Mouse (Mus musculus) hindbrain, postnatal 0 days (tissue): ENCODE measurements around the gene Nav2. TPM values are rescaled to one million over a fixed set of nuclear protein-coding genes. Genes with fewer than 3 reads are reported as not detected.
A peak's percentile ranks its signal among the peaks of the same experiment; 100 is the strongest.

ENCODE experiments used
- ATAC-seq: fragments of 200-750 bp; cut with Nextera tagmentation; 2 replicates; pipeline ENCODE4 v1.8.0; 2017; ENCODE audit warnings: mild to moderate bottlenecking, moderate TSS enrichment, moderate library complexity
- DNase-seq: peaks from one replicate; pipeline ENCODE4 v3.0.0-alpha.2; 2015; ENCODE audit warnings: low spot score
- H3K27ac ChIP-seq: fragments of 300-500 bp; sonication (generic); 2 replicates; pipeline ENCODE4 v1.5.1; 2014; ENCODE audit warnings: mild to moderate bottlenecking
- H3K27me3 ChIP-seq: fragments of 300-500 bp; sonication (generic); 2 replicates; pipeline ENCODE4 v1.6.1; 2014; ENCODE audit warnings: low read length, mixed read lengths; ENCODE audit not compliant: insufficient read depth
- H3K36me3 ChIP-seq: fragments of 300-500 bp; sonication (generic); 2 replicates; pipeline ENCODE4 v1.6.1; 2014; ENCODE audit warnings: low read length, mixed read lengths; ENCODE audit not compliant: insufficient read depth
- H3K4me1 ChIP-seq: fragments of 300-500 bp; sonication (generic); 2 replicates; pipeline ENCODE4 v1.6.1; 2014; ENCODE audit warnings: antibody characterized with exemption, low read length, mixed read lengths; ENCODE audit not compliant: insufficient read depth
- H3K4me2 ChIP-seq: fragments of 300-500 bp; sonication (generic); 2 replicates; pipeline ENCODE4 v1.6.1; 2014; ENCODE audit warnings: low read depth, mild to moderate bottlenecking, low read length, moderate library complexity, mixed read lengths
- H3K4me3 ChIP-seq: fragments of 300-500 bp; sonication (generic); 2 replicates; pipeline ENCODE4 v1.5.1; 2014; ENCODE audit warnings: low read length
- H3K9ac ChIP-seq: fragments of 300-500 bp; sonication (generic); replicated peaks from 2 replicates; pipeline ENCODE4 v1.6.1; 2014; ENCODE audit warnings: mild to moderate bottlenecking, low read length, moderate library complexity, mixed read lengths
- H3K9me3 ChIP-seq: fragments of 300-500 bp; sonication (generic); 2 replicates; pipeline ENCODE4 v1.6.1; 2016; ENCODE audit warnings: low read length, mixed read lengths
- CTCF ChIP-seq: IDR thresholded peaks from 2 replicates; pipeline ENCODE4 v1.5.1; 2016; ENCODE audit warnings: antibody characterized with exemption, control low read depth, low read depth
- WGBS: fragments of 180-500 bp; shearing (Covaris S2); extraction: QIAGEN DNeasy Blood & Tissue Kit; methylation state at CpG from one replicate; pipeline ENCODE4 v1.1.7; 2014; 5-methylcytosine and 5-hydroxymethylcytosine counted together
- polyA plus RNA-seq: library from polyadenylated mRNA; unstranded; fragments of >200 nt; fragmentation: Nextera tagmentation; extraction: Ambion mirVana; gene quantifications from 2 replicates; pipeline ENCODE4 v1.2.1, GENCODE M21; 2015
- total RNA-seq: library from RNA; depleted of rRNA; stranded (reverse); fragments of >200 nt; gene quantifications from 2 replicates; pipeline ENCODE4 v1.2.3, GENCODE M21; 2014

Nav2 gene
- total and polyA plus RNA-seq, 2 experiments from 2014 or later = 20.1 to 64.7 TPM

GRCm38 (mm10) chr7:49440333-49440969 lies 531.9 kb downstream of the Nav2 start:
- Histone ChIP-seq H3K27me3 (no peaks in the 10 kb centered on the region), H3K4me3 (no peak overlapping the region), H3K4me1 (0 out of 2 replicates have a peak, but pooled peaks cover 4% of the 10 kb centered on the region), H3K4me2 (no peak overlapping the region), H3K27ac (no peak overlapping the region), H3K36me3 (no peaks in the 10 kb centered on the region; the same call in 1 of the 2 replicates), H3K9ac (no peak overlapping the region), H3K9me3 (no peaks in the 10 kb centered on the region)
- WGBS = 82% methylated on average over 14 of the region's 14 CpGs
- no peak for TF ChIP-seq CTCF
- no peak for DNase-seq
- ATAC-seq = no peak

GRCm38 (mm10) chr7:49442174-49442573 lies 533.7 kb downstream of the Nav2 start:
- H3K9ac ChIP-seq = no peak overlapping the region
- no peak overlapping the region for H3K4me2 ChIP-seq
- no peaks in the 10 kb centered on the region for H3K27me3 ChIP-seq
- DNase-seq = no peak
- no peak for ATAC-seq
- H3K36me3 ChIP-seq = no peaks in the 10 kb centered on the region; the same call in 1 of the 2 replicates
- H3K9me3 ChIP-seq = no peaks in the 10 kb centered on the region
- H3K4me3 ChIP-seq = no peak overlapping the region
- no peak overlapping the region for H3K27ac ChIP-seq
- TF ChIP-seq CTCF = no peak
- WGBS = 54% methylated on average over 8 of the region's 8 CpGs
- 0 out of 2 replicates have a peak, but pooled peaks cover 4% of the 10 kb centered on the region for H3K4me1 ChIP-seq

- H3K9me3 ChIP-seq = no peaks in the 10 kb centered on the region
- no peak overlapping the region for H3K27ac ChIP-seq
- WGBS = 64% methylated on average over 3 of the region's 3 CpGs
- H3K9ac ChIP-seq = no peak overlapping the region
- no peak for DNase-seq
- no peak overlapping the region for H3K4me2 ChIP-seq
- peaks cover 3% of the 10 kb centered on the region; the same call in 1 of the 2 replicates for H3K4me1 ChIP-seq
- H3K27me3 ChIP-seq = no peaks in the 10 kb centered on the region
- H3K4me3 ChIP-seq = no peak overlapping the region
- 0 out of 2 replicates have a peak, but pooled peaks cover 4% of the 10 kb centered on the region for H3K36me3 ChIP-seq
- no peak for ATAC-seq
- no peak for TF ChIP-seq CTCF
These were observed 540.1 kb downstream of the Nav2 start for GRCm38 (mm10) chr7:49448580-49448979.

GRCm38 (mm10) chr7:49450261-49451141 lies 542.0 kb downstream of the Nav2 start:
- no peak overlapping the region for H3K9ac ChIP-seq
- H3K4me3 ChIP-seq = no peak overlapping the region
- peaks cover 4% of the 10 kb centered on the region; the same call in 1 of the 2 replicates for H3K36me3 ChIP-seq
- H3K27ac ChIP-seq = no peak overlapping the region
- no peak for TF ChIP-seq CTCF
- H3K9me3 ChIP-seq = no peaks in the 10 kb centered on the region
- DNase-seq = peak; percentile 23
- H3K27me3 ChIP-seq = no peaks in the 10 kb centered on the region
- 26% methylated on average over 22 of the region's 22 CpGs for WGBS
- H3K4me2 ChIP-seq = peak overlapping the region; percentile 28
- ATAC-seq = peak; percentile 49
- peaks cover 3% of the 10 kb centered on the region; the same call in 1 of the 2 replicates for H3K4me1 ChIP-seq

- Histone ChIP-seq H3K9me3 (no peaks in the 10 kb centered on the region), H3K36me3 (peaks cover 4% of the 10 kb centered on the region; the same call in 1 of the 2 replicates), H3K27me3 (no peaks in the 10 kb centered on the region), H3K27ac (no peak overlapping the region), H3K4me3 (no peak overlapping the region), H3K4me2 (no peak overlapping the region), H3K9ac (no peak overlapping the region), H3K4me1 (peaks cover 3% of the 10 kb centered on the region; the same call in 1 of the 2 replicates)
- DNase-seq (no peak), ATAC-seq (no peak)
- TF ChIP-seq CTCF = no peak
- 89% methylated on average over 10 of the region's 10 CpGs for WGBS
These were observed 542.7 kb downstream of the Nav2 start for GRCm38 (mm10) chr7:49451240-49451639.

- Histone ChIP-seq H3K27ac (no peak overlapping the region), H3K36me3 (peaks cover 4% of the 10 kb centered on the region; the same call in 1 of the 2 replicates), H3K9me3 (no peaks in the 10 kb centered on the region), H3K27me3 (no peaks in the 10 kb centered on the region), H3K9ac (no peak overlapping the region), H3K4me1 (peaks cover 3% of the 10 kb centered on the region; the same call in 1 of the 2 replicates), H3K4me2 (no peak overlapping the region), H3K4me3 (no peak overlapping the region)
- DNase-seq (no peak), ATAC-seq (no peak)
- 68% methylated on average over 11 of the region's 11 CpGs for WGBS
- TF ChIP-seq CTCF = no peak
These were observed 543.8 kb downstream of the Nav2 start for GRCm38 (mm10) chr7:49452274-49452673.
